Mouse (Mus musculus) liver, adult 2 months (tissue): Measurements from ENCODE around the gene Lsm14a.

Experiments
- CTCF ChIP-seq: fragments of 200-500 bp; IDR thresholded peaks from 2 replicates; pipeline ENCODE4 v1.5.1; 2011; ENCODE audit warnings: low read depth, low read length, control low read depth
- POLR2A ChIP-seq: fragments of 200-500 bp; IDR thresholded peaks from 2 replicates; pipeline ENCODE4 v1.6.1; 2011; ENCODE audit warnings: low read length, control low read depth; ENCODE audit not compliant: insufficient read depth; ENCODE audit errors: extremely low read depth

DNA sequence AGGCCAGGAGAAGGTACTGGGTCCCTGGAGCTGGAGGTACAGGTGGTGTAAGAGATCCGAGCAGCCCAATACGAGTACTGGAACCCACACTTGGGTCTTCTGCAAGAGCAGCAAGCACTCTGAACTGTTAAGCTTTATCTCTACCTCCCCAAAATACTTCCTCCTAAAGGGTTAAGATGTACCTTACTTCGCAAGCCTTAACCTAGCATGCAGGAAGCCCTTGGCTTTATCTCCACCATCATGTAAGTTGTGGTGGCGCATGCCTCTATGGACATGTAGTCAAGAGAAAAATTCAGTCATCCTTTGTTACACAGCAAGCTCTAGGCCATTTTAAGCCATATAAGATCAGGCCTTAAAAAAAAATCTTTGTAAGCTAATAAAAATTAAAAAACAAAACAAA, 46.6 kb downstream of the Lsm14a start:
- TF ChIP-seq POLR2A (no peak), CTCF (no peak)
